Mouse (Mus musculus) heart, embryonic 16.5 days (tissue): ENCODE measurements around the gene Fam166a. TPM values are rescaled to one million over a fixed set of nuclear protein-coding genes. Genes with fewer than 3 reads are reported as not detected.
"Not testable (repeated sequence)": the region's sequence is repeated elsewhere in the genome, so short reads cannot be mapped to it uniquely, and the experiment has no call there.

Experiments used
- ATAC-seq: fragments of 200-750 bp; cut with Nextera tagmentation; replicated peaks from 2 replicates; pipeline ENCODE4 v1.8.0; 2017; ENCODE audit warnings: moderate number of reproducible peaks; ENCODE audit not compliant: insufficient read depth, low FRiP score; ENCODE audit errors: extremely low read depth
- H3K27ac ChIP-seq: fragments of 300-500 bp; sonication (generic); 2 replicates; pipeline ENCODE4 v1.5.1; 2014; ENCODE audit warnings: mild to moderate bottlenecking, low read length, control low read depth, moderate library complexity
- H3K27me3 ChIP-seq: fragments of 300-500 bp; sonication (generic); 2 replicates; pipeline ENCODE4 v1.6.1; 2014; ENCODE audit warnings: low read length, mixed read lengths; ENCODE audit not compliant: control insufficient read depth, insufficient read depth
- H3K36me3 ChIP-seq: fragments of 300-500 bp; sonication (generic); 2 replicates; pipeline ENCODE4 v1.6.1; 2014; ENCODE audit not compliant: control insufficient read depth, insufficient read depth
- H3K4me1 ChIP-seq: fragments of 300-500 bp; sonication (generic); 2 replicates; pipeline ENCODE4 v1.6.1; 2014; ENCODE audit warnings: low read length, mixed read lengths; ENCODE audit not compliant: control insufficient read depth, insufficient read depth
- H3K4me2 ChIP-seq: fragments of 300-500 bp; sonication (generic); 2 replicates; pipeline ENCODE4 v1.6.1; 2014; ENCODE audit warnings: low read depth, mild to moderate bottlenecking, control low read depth, low read length
- H3K4me3 ChIP-seq: fragments of 300-500 bp; sonication (generic); 2 replicates; pipeline ENCODE4 v1.5.1; 2014; ENCODE audit warnings: mild to moderate bottlenecking, control low read depth, low read length
- H3K9ac ChIP-seq: fragments of 300-500 bp; sonication (generic); 2 replicates; pipeline ENCODE4 v1.6.1; 2014; ENCODE audit warnings: low read length, control low read depth
- H3K9me3 ChIP-seq: fragments of 300-500 bp; sonication (generic); replicated peaks from 2 replicates; pipeline ENCODE4 v1.6.1; 2016; ENCODE audit warnings: low read length; ENCODE audit not compliant: control insufficient read depth
- WGBS: fragments of 180-500 bp; shearing (Covaris S2); extraction: QIAGEN DNeasy Blood & Tissue Kit; methylation state at CpG from one replicate; pipeline ENCODE4 v1.1.7; 2014; 5-methylcytosine and 5-hydroxymethylcytosine counted together
- polyA plus RNA-seq: library from polyadenylated mRNA; unstranded; fragments of >200 nt; fragmentation: Nextera tagmentation; extraction: Ambion mirVana; gene quantifications from 2 replicates; pipeline ENCODE4 v1.2.1, GENCODE M21; 2015

The Fam166a gene
- polyA plus RNA-seq, 1 experiment from 2014 or later: not detected

DNA sequence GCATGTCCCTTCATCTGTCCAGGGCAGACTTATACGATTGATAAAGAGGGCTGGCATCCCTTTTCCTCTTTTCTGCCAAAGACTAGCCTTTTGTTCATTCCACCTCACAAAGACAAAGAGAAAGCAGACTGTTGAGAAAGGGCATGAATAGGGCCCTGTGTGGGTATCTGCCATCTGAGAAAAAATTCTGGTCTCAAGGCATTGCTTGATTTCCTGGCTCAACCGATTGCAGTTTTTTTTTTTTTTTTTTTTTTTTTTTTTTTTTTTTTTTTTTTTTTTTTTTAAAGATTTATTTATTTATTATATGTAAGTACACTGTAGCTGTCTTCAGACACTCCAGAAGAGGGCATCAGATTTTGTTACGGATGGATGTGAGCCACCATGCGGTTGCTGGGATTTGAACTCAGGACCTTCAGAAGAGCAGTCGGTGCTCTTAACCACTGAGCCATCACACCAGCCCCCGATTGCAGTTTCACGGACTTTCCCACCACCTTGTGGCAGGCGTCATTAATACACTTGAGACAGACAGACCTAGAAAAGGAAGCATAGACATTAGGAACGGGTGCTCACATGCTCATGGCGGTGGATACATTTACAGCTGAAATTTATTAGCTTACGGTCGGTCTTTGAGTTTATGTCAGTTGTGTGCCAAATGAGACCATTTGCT, 38.0 kb downstream of the Fam166a start:
- not testable (repeated sequence) for ATAC-seq, H3K27ac ChIP-seq, H3K27me3 ChIP-seq, H3K36me3 ChIP-seq, H3K9me3 ChIP-seq
- peaks cover 13% of the 10 kb centered on the region for H3K4me1 ChIP-seq
- peak overlapping the region; percentile 97 for H3K4me2 ChIP-seq
- peak overlapping the region; percentile 87 for H3K9ac ChIP-seq
- WGBS: 53% methylated on average over 11 of the region's 12 CpGs
- H3K4me3 ChIP-seq: peak overlapping the region; percentile 100

DNA sequence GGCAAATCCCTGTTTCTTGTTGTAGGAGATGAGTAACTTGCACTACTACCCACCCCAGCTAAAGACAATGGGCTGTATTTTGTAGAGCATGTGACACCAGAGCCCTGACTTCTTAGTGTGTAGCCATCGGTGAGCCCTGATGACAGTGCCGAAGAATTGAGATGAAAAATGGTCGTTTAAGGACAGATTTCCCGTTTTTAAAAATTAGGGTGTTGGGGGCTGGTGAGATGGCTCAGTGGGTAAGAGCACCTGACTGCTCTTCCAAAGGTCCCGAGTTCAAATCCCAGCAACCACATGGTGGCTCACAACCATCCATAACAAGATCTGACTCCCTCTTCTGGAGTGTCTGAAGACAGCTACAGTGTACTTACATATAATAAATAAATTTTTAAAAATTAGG, 38.7 kb downstream of the Fam166a start:
- 81% methylated on average over 5 of the region's 5 CpGs for WGBS
- H3K9me3 ChIP-seq, H3K4me2 ChIP-seq, ATAC-seq, H3K27me3 ChIP-seq, H3K36me3 ChIP-seq, H3K27ac ChIP-seq, H3K4me3 ChIP-seq, H3K9ac ChIP-seq: not testable (repeated sequence)
- peaks cover 13% of the 10 kb centered on the region for H3K4me1 ChIP-seq

DNA sequence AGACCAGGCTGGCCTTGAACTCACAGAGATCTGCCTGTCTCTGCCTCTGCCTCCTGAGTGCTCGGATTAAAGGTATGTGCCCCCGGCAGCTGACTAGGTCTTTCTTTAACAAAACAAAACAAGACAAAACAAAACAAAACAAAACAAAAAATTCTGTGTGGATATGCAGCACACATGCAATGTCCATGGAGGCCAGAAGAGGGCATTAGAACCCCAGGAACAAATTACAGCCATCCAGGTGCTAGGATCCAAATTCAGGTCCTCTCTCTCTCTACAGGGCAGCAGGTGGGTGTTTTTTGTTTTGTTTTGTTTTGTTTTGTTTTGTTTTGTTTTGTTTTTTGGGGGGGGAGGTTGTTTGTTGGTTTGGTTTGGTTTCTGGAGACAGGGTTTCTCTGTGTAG, 40.3 kb downstream of the Fam166a start:
- 64% methylated on average over 2 of the region's 2 CpGs for WGBS
- no peak overlapping the region for H3K4me2 ChIP-seq
- no peak for ATAC-seq
- H3K9me3 ChIP-seq: no peaks in the 10 kb centered on the region
- H3K4me3 ChIP-seq: no peak overlapping the region
- H3K27me3 ChIP-seq: peaks cover 5% of the 10 kb centered on the region
- peaks cover 19% of the 10 kb centered on the region for H3K4me1 ChIP-seq
- H3K9ac ChIP-seq: no peak overlapping the region
- no peaks in the 10 kb centered on the region for H3K36me3 ChIP-seq
- H3K27ac ChIP-seq: no peak overlapping the region

DNA sequence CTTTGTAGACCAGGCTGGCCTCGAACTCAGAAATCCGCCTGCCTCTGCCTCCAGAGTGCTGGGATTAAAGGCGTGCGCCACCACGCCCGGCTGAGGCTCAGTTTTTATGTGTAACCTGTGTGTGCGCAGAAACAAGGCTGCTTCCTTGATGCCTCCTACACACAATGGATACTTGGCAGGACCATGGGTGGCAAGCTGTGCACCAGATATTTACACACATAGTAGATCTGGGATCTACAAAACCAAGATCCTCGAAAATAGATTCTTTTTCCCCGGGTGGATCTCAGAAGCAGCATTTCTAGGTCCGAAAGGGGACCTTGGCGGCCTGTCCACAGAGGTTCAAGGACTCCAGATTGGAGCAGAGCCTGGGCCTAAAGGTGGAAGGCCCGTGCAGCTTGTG, 43.3 kb downstream of the Fam166a start:
- no peaks in the 10 kb centered on the region for H3K9me3 ChIP-seq
- H3K4me1 ChIP-seq: peaks cover 26% of the 10 kb centered on the region
- peak overlapping the region; percentile 86 for H3K4me3 ChIP-seq
- WGBS: 46% methylated on average over 12 of the region's 12 CpGs
- H3K4me2 ChIP-seq: peak overlapping the region; percentile 94
- peaks cover 8% of the 10 kb centered on the region for H3K27me3 ChIP-seq
- H3K9ac ChIP-seq: peak overlapping the region; percentile 56
- ATAC-seq: no peak
- H3K36me3 ChIP-seq: no peaks in the 10 kb centered on the region
- H3K27ac ChIP-seq: peak overlapping the region; percentile 26; the same call in 1 of the 2 replicates

DNA sequence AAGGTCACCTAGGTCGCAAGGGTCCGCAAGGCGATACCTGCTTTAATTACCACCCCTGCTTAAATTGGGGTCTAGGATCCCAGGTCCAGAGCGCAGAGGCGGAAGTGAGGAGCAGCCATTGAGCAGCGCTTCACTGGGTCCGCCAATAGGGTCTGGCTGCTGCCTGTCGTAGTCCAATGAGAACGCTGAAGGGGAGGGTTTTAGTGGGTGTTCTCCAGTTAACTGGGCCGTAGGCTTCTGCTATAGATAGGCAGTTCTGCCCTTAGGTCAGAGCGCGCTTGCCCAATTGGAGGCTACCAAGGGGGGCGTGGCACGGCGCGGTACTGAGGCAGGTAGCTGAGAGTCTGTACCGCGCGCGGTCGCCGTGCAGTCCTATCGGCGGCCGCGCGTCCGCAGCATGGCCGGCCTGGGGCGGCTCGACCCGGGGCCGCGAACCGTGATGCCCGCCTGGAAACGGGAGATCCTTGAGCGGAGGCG, 43.8 kb downstream of the Fam166a start, which contains the start of gene Tprn:
TSS of gene Tprn (plus strand) at position 328 of the 477 bp plus-strand sequence.
- H3K9me3 ChIP-seq: no peaks in the 10 kb centered on the region
- peak within 1 kb of the TSS; percentile 26; the same call in 1 of the 2 replicates for H3K27ac ChIP-seq
- under 1% methylated on average over 39 of the region's 39 CpGs for WGBS
- H3K4me3 ChIP-seq: peak within 1 kb of the TSS; percentile 86
- peak within 1 kb of the TSS; percentile 78 for H3K9ac ChIP-seq
- H3K4me2 ChIP-seq: peak within 1 kb of the TSS; percentile 94
- H3K27me3 ChIP-seq: peaks cover 8% of the 10 kb centered on the region
- H3K4me1 ChIP-seq: peaks cover 30% of the 10 kb centered on the region
- H3K36me3 ChIP-seq: no peaks in the 10 kb centered on the region
- ATAC-seq: peak; percentile 99

DNA sequence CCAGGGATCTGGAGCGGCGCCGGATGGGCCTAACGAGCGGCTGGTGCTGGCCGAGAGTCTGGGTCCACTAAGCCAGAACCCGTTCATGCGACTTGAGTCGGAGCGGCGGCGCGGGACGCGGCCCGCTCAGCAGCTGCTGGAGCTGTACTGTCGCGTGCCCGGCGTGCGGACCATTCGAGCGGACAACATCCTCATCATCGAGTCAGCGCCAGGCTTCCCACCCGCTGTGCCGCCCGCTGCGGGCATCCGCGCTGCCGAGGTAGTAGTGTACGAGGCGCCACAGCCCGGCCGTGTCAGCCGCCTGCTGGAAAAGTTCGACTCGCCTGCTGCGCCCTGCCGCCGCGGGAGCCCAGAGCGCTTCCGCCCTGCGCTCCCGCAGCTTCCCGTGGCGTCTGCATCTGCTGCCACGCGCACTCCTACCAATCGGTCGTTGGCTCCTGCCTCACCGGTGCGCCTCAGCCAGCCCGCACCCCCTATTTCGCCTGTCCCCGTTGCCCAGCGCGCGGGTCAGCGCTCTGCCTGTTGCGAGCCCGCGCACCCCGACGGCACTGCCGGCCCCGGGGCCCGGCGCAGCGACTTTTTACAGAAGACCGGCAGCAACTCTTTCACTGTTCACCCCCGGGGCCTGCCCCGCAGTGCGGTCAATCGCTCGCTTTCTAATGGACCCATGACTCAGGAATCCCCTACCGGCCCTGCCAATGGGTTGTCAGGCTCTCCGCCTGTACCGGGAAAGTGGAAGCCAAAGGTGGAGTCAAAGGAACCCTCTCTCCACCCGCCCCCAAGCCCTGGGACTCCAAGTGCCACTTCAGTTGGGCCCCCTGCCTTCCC, 44.5 kb downstream of the Fam166a start:
- no peak overlapping the region for H3K27ac ChIP-seq
- ATAC-seq: peak; percentile 8; the same call in 1 of the 2 replicates
- H3K9ac ChIP-seq: peak overlapping the region; percentile 78
- H3K4me2 ChIP-seq: peak overlapping the region; percentile 94
- no peaks in the 10 kb centered on the region for H3K9me3 ChIP-seq
- H3K36me3 ChIP-seq: no peaks in the 10 kb centered on the region
- peaks cover 34% of the 10 kb centered on the region for H3K4me1 ChIP-seq
- peak overlapping the region; percentile 86 for H3K4me3 ChIP-seq
- WGBS: under 1% methylated on average over 78 of the region's 82 CpGs
- H3K27me3 ChIP-seq: peaks cover 8% of the 10 kb centered on the region

DNA sequence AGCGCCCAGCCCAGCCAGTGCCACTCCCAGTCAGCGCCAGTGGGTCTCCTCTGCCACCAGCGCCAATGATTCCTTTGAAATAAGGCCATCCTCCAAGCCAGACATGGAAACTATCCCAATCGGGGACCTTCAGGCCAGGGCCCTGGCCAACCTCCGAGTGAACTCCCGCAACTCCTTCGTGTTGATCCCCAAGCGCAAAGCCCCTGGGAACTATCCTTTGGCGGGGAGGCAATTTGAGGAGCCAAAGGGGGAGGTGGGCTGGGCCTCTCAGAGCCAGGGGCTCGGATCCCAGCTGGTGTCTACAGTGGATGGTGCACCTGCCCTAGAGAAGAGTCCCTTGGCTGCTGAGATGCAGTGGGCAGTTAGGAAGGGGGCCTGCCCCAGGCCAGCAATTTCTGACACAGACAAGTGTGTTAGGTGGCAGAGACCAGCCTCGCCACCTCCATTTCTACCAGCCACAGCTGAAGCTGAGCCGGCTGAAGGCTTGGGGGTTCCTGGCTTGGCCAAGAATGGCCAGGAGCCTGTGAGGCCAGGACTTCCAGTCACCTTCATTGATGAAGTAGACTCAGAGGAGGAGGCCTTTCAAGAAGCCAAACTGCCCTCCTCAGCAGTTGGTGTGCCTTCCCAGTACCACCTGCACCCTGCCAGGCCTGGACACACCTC, 45.2 kb downstream of the Fam166a start:
- Histone ChIP-seq H3K4me1 (peaks cover 34% of the 10 kb centered on the region), H3K27ac (no peak overlapping the region), H3K9me3 (no peaks in the 10 kb centered on the region), H3K27me3 (peaks cover 8% of the 10 kb centered on the region), H3K9ac (peak overlapping the region; percentile 78), H3K4me2 (peak overlapping the region; percentile 94), H3K4me3 (peak overlapping the region; percentile 86), H3K36me3 (no peaks in the 10 kb centered on the region)
- ATAC-seq: no peak
- 25% methylated on average over 12 of the region's 12 CpGs for WGBS

DNA sequence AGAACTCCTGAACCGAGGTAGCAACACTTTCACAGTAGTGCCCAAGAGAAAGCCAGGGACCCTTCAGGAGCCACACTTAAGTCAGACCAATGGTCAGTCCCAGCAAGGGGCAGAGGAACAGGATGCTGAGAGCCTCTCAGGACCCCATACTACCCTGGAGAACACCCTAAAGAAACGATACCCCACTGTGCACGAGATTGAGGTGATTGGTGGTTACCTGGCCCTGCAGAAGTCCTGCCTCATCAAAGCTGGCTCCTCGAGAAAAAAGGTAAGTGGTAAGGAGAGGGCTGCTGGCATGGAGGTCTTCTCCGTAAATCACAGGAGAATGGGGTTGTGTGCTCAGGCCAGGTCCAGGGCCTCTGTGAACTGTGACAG, 45.7 kb downstream of the Fam166a start:
- Histone ChIP-seq H3K27ac (no peak overlapping the region), H3K9ac (no peak overlapping the region), H3K9me3 (no peaks in the 10 kb centered on the region), H3K36me3 (no peaks in the 10 kb centered on the region), H3K4me1 (peaks cover 34% of the 10 kb centered on the region), H3K4me2 (no peak overlapping the region), H3K27me3 (peaks cover 8% of the 10 kb centered on the region), H3K4me3 (no peak overlapping the region)
- WGBS: 66% methylated on average over 5 of the region's 5 CpGs
- ATAC-seq: no peak
